Mouse (Mus musculus): ENCODE results near the gene Syde1. TPM values are rescaled to one million over a fixed set of nuclear protein-coding genes. Genes with fewer than 3 reads are reported as not detected.

Syde1 gene
- total RNA-seq, 2 experiments from 2014 or later: 4.1 to 4.7 TPM

DNA sequence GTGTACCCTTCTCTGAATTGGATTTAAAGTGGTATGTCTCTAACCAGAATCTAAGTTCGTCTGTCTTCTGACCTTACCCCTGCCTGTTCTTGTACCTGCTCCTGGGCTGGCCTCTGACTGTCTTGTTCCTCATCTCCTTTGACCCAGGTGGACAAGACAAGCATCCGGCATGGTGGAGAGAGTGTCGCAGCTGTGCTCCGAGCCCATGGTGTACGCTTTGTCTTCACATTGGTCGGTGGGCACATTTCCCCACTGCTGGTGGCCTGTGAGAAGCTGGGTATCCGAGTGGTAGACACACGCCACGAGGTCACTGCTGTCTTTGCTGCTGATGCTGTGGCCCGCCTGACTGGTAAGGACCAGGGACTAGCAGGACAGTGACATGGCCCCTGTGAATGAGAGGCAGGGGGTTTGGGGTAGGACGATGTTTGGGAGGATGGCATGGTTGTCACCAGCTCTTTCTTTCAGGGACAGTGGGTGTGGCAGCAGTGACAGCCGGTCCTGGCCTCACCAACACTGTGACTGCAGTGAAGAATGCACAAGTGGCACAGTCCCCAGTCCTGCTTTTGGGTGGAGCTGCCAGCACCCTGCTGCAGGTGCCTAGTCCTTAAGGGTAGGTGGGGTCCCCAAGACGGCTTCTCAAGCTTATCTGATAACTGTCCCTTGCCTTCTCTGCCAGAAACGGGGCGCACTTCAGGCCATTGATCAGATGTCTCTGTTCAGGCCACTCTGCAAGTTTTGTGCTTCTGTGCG, 15.2 kb downstream of the Syde1 start:
- intact Hi-C loops (cut with DNase I): no loop called here
- DNase-seq: no peak

DNA sequence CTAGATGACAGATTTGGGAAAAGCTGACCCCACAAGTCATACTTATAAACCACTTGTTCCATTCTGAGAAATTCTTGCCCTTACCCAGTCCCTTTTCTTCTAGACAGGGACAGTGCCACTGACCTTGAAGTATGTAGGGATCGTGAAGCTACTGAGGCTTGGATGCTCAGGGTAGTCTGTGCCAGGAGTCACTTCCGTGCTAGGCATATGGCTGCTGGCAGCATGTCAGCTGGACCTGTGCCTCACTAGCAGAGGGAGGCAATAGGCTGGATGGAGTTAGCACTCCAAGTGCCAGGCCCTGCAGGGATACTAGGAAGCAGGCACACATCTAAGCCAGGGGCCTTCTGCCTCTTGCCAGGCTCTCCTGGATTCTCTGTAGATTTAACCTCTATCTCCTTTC, 16.1 kb downstream of the Syde1 start:
- intact Hi-C loops (cut with DNase I): no loop called here
- peak; percentile 97 for DNase-seq

DNA sequence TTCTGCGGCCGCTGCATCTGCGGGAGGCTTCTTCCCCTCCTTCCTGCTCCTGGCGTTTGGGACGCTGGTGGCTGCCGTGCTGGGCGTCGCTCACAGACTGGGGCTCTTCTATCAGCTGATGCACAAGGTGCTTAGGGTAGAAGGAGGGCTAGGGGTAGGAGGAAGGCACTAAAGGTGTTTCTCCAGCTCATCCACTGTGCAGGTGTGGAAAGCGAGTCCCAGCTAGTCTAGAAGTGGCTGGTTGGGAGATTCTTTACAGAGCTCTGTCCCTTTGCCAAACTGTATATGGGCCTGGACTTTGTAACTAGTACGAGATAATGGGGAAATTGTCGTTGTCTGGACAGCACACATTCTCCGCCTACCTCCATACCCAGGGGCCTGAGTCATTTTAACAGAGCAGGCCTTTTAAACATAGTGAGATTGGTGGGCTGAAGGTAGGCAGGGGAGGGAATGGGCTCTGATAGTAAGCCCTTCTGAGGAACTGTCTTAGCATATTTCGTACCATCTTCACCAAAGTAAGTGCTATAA, 16.6 kb downstream of the Syde1 start:
- intact Hi-C loops (cut with DNase I): no loop called here
- no peak for DNase-seq

DNA sequence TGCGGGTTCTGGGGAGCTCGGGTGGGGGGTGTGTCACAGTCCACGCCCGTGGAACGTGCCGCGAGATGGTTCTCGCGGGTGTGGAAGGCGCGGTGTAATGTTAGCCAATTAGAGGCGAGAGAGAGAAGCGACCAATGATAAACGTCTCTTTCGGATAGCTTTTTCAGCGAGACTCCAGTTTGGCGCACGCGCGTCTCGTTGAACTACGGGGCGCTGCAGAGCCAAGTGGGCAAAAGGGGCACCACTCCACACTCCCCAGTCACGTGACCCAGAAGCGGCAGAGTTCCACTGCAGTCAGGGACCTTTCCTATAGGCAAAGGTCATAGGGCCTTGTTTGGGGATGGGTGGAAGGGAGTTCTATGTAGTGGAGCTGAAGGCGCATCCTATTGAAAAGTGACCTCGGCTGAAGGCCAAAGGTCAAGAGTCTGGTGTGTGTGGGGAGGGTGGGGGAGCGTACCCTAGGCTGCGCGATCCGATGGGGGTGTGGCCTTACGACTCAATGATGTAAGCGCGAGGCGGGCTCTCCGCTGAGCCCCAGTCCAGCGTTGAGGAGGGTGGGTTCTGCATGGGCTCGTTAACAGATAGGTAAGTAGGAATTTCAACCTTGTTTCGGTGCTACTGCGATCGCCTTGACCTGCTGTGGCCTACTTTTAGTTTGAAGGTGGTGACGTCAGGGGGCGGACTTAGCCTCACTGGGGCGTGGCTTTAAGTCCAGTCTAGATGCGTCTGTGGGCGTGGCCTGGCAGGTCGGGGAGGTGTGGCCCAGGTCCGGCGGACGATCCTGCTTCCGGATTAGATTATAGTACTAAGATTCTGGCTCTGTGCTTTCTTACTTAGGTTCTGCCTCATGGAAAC, 17.3 kb downstream of the Syde1 start, which contains the start of gene Ilvbl:
Gene Ilvbl (plus strand): TSS at position 97 of the 855 bp plus-strand sequence.
- DNase-seq: peak; percentile 93
- intact Hi-C loops (cut with DNase I): no loop called here

DNA sequence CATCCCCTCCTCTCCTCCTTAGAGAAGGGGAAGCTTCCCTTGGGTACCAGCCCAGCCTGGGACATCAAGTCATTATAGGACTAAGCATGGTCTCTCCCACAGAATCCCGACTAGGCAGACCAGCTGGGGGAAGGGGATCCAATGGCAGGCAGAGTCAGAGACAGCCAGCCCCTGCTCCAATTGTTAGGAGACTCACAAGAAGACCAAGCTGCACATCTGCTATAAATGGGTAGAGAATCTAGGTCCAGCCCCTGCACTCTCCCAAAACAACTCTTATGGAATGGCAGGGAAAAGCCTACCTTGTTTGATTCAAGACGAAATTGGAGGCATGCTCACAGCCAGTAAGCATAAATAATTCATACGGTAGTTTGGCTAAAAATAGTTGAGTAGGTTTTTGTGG, 18.5 kb downstream of the Syde1 start:
- no peak for DNase-seq
- intact Hi-C loops (cut with DNase I): no loop called here

DNA sequence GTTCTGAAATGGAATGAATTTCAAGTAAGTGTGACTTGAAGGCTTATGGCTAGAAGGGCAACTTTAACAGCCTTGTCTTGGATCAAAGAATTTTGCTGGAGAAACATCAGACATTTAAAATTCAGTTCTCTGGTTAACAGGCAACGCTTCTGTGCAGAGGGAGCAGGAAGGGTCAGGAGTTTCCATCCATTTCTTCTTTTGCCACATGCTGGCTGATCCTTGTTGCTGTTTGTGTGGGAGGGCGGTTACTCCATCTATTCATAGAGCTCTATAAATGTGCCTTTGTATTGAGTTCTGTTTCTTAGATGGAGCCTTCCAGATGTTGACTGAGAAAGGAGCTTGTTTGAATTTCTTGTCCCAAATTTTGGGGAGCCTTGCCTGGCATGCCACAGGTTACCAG, 20.9 kb downstream of the Syde1 start:
- no peak for DNase-seq
- intact Hi-C loops (cut with DNase I): no loop called here

DNA sequence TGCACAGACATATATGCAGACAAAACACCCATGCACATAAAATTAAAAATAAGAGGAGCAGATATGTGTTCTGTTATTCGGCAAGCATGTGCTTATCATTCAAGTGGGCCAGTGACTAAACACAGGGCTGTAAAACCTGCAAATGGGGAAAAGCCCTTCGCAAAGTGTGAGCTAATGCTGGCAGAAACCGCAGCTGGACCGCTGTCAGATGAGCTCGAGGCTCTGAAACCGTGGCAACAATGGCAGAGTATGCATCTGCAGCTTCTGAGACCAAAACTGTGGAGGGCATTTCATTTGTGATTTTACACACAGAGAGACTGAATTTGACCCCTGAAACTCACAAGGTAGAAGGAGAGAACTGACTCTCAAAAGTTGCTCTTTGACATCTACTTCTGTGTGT, 21.3 kb downstream of the Syde1 start:
- intact Hi-C loops (cut with DNase I): no loop called here
- no peak for DNase-seq

DNA sequence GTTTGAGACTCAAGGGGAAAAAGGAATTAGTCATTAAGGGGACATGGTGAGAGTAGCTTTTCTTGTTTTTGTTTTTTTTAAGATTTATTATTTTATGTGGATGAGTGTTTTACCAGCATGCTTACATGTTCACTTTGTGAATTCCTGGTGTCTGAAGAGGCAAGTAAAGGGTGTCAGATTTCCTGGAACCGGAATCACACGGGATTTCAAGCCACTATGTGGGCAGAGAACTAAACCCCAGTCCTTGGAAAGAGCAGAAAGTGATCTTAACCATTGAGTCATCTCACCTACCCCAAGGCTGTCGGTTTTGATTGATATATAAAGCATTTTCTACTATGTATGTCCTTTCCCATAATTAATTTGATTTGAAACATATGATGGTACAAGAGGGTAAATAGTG, 22.1 kb downstream of the Syde1 start:
- intact Hi-C loops (cut with DNase I): no loop called here
- no peak for DNase-seq

DNA sequence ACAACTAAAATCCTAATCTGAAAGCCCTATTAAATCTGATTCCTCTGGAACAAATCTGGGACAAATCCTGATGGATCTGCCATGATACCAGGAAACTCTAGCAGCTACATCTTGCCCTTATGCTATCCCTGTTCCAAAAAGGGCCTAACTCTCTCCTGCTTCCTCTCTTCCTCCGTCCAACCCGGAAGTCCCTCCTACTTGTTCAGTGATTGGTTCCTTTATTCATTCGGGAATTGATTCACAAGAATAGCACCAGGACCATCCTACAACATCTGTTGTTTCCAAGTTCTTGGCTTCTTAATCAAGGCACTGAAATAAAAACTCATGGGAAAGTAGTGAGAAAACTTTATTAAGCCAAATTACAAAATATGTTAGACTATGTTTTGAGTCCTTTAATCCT, 22.6 kb downstream of the Syde1 start:
- intact Hi-C loops (cut with DNase I): no loop called here

DNA sequence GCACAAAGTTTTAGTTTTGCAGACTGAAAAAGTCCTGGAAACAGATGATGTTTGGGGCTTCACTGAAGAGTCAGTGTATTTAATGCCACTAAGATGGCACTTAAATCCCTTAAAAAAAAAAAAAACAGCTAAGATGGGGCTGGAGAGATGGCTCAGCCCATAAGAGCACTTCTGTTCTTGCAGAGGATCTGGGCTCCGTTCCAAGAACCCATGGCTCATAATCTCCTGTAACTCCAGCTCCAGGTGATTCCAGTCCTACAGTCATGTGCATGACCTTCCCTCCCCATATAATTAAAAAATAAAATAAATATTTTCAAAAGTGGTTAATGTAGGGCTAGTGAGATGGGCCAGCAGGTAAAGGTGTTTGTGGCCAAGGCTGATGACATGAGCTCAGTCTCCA, 26.7 kb downstream of the Syde1 start:
- DNase-seq: no peak
- intact Hi-C loops (cut with DNase I): no loop called here

More for the DNA sequence above, 22.6 kb downstream of the Syde1 start:
- DNase-seq: no peak

DNA sequence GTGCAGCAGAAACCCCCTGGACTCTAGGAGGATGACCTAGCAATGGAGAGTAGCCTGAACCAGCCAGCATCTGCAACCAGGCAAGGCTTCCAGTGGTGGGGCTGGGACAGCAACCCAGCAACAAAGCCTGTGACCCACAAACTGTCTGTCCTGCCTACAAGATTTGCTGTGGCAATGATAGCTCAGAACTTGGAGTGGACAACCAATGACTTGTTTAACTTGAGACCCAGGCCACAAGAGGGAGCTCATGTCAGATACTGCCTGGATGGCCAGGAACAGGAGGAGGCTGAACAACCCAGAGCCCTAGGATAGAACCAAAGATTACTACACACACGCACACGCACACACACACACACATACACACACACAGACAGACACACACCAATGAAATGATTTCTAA, 50.8 kb downstream of the Syde1 start:
- DNase-seq: peak; percentile 32
- intact Hi-C loops (cut with DNase I): no loop called here

Other genes starting within 250 kb of the Syde1 start
- gene Agpat3, start 239.5 kb downstream of the Syde1 start, total RNA-seq (2021): 100 to 1,000 TPM; 169 to 181 TPM
- gene Rrp1, start 178.9 kb downstream of the Syde1 start, total RNA-seq (2021): 100 to 1,000 TPM; 295 to 298 TPM
- gene Cstb, start 166.3 kb downstream of the Syde1 start, total RNA-seq (2021): 10 to 100 TPM; 40.0 to 40.8 TPM
- gene Pdxk, start 127.0 kb downstream of the Syde1 start, total RNA-seq (2021): 10 to 100 TPM; 41.1 to 45.1 TPM
- not detected for gene Olfr1358, start 74.5 kb downstream of the Syde1 start, total RNA-seq (2021)
- 10 to 100 TPM; 30.0 to 39.9 TPM for gene Ilvbl, start 17.6 kb downstream of the Syde1 start, total RNA-seq (2021)
- not detected for gene Olfr1357, start 26.1 kb upstream of the Syde1 start, total RNA-seq (2021)
- gene Casp14, start 126.3 kb upstream of the Syde1 start, total RNA-seq (2021): not detected
- gene Ccdc105, start 161.1 kb upstream of the Syde1 start, total RNA-seq (2021): under 1 TPM in 1 of 2 experiments, not detected in 1; 0.22 TPM
- gene Slc1a6, start 188.5 kb upstream of the Syde1 start, total RNA-seq (2021): 10 to 100 TPM; 15.7 to 18.1 TPM

All from left cerebral cortex, postnatal 4 days (tissue).